Mouse (Mus musculus) thymus, postnatal 0 days (tissue): ENCODE data around the gene Dusp22. TPM values are rescaled to one million over a fixed set of nuclear protein-coding genes. Genes with fewer than 3 reads are reported as not detected.
A peak's percentile ranks its signal among the peaks of the same experiment; 100 is the strongest.

Experiments
- DNase-seq: peaks from one replicate; pipeline ENCODE4 v3.0.0-alpha.2; 2015; ENCODE audit warnings: low spot score
- polyA plus RNA-seq: library from polyadenylated mRNA; unstranded; fragments of >200 nt; fragmentation: Nextera tagmentation; extraction: Ambion mirVana; gene quantifications from 2 replicates; pipeline ENCODE4 v1.2.1, GENCODE M21; 2015

The Dusp22 gene
- polyA plus RNA-seq, 1 experiment from 2014 or later = 21.2 TPM

DNA sequence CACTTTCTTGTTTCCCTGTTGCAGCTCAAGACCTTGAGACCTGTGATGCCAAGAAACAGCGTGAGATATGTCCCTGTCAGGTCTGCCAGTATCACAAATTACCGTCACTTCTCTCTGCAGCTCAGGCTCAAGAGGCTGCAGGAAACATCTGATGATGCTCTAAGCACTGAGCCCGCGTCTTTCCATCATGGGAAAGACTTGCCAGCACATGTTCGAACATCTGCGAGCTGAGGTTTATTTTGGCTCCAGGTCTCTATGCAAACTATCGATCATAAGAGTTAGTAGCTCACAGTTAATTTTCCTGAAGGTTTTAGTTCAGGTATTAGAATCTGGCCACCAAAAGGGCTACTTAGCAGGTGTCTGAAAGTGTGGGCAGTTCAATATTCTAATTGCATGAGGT, 55.3 kb downstream of the Dusp22 start:
- DNase-seq = no peak

GRCm38 (mm10) chr13:30715573-30715972, 55.8 kb downstream of the Dusp22 start:
- no peak for DNase-seq

GRCm38 (mm10) chr13:30716611-30717010, 56.8 kb downstream of the Dusp22 start:
- no peak for DNase-seq

DNA sequence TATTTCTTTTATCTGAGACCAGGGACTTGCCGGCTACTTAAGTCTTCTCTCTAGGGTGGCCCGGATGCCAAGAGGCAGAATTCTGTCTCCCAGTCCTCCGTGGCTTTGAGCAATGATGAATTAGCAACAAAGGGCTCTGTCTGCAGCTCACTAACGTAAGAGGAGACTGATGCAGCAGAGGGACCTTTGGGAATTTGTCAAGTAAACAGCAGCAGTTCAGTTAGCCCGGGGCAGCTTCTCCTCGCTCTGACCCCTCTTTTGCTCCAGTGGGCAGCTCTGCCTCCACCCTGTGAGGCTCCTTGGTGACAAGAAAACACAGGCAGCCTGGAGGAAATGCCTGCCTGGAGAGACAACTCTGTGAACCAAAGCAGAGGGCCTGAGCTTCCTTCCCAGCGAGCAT, 62.8 kb downstream of the Dusp22 start:
- no peak for DNase-seq

GRCm38 (mm10) chr13:30723258-30723657, 63.5 kb downstream of the Dusp22 start:
- DNase-seq = no peak

DNA sequence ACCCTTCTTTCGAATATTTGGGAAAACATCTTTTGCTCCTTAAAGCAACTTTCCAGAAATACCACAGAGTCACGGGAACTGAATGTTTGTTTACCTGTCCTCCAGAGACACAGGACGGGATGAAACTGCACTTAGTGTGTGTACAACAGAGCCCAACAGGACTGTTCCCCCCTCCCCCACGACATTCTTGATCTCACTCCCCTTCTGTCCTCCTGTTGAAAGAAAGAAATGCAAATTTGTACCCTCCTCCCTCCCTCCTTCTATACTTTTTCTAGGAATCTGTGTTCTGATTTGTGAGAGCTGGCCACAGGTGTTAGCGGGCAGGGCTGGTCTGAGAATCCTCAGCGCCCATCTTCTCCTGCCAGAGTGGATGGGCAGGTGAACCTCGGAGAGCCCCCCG, 64.1 kb downstream of the Dusp22 start:
- no peak for DNase-seq

GRCm38 (mm10) chr13:30724691-30725271, 65.0 kb downstream of the Dusp22 start:
- DNase-seq = no peak

DNA sequence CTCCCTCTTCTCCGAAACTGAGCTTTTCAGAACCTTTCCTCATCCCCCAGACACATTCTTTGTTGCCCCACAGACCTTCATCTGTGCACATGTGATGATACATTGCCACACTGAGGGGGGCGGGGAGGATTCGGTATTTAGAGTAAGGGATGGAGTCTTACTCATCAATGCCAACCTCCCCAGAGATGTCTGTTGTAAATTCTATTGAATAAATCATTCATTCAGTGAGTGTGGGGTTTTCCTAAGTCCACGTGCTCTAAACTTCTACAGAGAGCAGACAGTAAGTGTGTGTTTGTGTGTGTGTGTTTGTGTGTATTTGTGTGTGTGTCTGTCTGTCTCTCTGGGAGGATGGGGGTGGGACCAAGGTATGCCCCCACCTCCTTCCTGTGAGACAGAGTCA, 67.1 kb downstream of the Dusp22 start:
- DNase-seq = no peak

DNA sequence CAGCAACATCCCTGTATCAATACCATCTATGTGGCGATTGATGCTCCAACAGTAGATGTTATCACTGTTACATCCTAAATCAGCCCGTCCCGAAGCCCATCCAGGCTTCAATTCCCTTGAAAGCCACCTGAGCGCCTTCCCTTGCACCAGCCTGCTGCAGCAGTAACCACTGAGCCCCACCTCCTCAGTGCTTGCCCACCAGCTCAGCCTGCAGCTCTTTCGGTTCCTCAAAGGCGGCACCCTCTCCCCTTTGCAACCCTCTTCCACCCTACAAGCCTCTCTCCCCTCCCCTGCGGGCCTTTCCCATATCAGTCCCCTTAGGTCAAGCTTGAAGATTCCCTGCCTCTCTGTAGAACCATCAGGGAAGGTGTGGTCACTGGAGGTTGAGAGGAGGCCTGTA, 68.4 kb downstream of the Dusp22 start:
- DNase-seq = no peak

- no peak for DNase-seq
These were observed 69.4 kb downstream of the Dusp22 start for GRCm38 (mm10) chr13:30729245-30729644.

GRCm38 (mm10) chr13:30730104-30730793, 70.5 kb downstream of the Dusp22 start:
- no peak for DNase-seq

- peak; percentile 32 for DNase-seq
These were observed 73.1 kb downstream of the Dusp22 start for GRCm38 (mm10) chr13:30732709-30733445.

GRCm38 (mm10) chr13:30736721-30737120, 76.9 kb downstream of the Dusp22 start:
- no peak for DNase-seq

DNA sequence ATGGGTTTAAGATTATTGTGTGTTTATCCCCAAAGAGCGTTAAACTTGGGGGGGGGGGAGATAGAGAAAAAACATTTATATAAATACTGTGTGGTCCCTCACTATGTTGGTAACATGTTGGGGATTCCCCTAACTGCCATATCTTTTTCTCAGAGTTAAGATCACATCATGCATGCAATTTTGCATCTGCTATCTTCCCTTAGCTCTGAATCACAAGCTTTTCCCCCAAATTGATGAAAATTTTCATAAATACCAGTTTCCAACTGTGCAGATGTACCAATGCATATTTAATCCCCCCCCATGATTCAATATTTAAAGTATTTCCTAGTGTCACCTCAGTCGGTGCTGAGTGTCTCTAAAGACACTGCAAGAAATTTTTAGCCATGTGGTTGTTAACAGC, 77.5 kb downstream of the Dusp22 start:
- DNase-seq = no peak

DNA sequence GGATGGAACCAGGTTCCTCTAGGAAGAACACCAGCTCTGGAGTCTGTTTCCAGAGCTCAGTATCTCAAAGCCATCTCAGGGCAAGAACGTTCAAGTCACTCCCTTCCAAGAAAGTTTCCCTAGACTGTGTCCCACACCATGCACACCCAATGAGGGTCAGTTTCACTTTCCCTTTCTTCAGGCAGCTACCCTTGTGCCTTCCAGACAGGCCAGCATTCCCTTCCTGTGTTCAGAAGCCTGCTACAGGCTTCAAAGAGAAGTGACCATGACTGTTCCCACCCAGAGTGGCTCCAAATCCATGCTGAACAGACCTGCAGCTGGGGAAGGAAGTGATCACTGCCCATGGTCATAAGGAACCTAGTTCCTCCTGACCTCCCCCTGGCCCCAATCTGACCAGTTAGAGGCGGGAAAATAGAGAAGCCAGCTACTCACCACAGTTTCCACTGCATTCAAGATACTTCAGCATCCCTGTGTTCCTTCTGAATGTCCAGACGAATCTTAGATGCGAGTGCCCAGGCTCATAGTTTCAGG, 78.6 kb downstream of the Dusp22 start:
- no peak for DNase-seq

GRCm38 (mm10) chr13:30741172-30741571, 81.4 kb downstream of the Dusp22 start:
- DNase-seq = no peak

DNA sequence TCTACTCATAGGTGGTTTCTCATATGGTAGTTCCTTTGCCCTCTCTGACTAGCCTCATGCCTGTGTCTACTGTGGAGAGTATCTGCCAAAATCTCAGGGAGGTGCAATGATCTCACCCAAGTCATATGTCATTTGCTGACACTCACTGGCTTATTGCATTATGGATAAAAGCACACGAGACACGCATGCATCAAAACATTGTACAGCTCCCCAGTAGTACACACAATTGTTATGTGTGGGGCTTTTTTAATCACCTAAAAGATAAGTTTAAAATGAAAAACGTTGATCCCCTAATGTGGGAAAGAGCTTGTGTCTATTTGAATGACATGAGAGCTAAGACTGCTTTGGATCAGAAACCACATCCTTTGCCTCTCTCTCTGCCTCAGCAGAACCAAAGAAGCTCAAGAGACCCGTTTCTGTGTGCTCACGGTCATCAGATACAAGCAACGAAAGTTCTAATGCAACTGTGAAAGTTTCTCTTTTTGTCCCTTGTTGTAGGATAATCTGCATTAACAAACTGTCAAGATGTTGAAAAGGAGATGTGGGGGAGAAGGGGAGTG, 82.7 kb downstream of the Dusp22 start:
- DNase-seq = peak; percentile 49

DNA sequence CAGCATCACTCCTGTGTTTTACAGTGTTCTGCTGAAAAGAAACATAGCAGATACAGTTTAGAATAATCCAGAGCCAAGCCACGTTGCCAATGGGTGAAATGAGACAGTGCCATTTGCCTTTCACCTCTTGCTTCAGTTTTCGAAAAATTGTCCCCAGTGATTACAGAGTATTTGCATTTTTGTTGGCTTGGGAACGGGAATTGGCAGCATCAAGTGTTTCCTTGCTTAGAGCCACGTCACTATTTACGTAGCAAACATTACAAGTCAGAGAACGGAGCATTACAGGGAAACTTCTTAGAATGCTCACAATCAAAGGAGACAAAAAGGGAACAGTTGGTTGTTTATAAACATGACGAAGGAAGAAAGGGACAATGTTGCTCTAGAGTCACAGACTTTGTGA, 85.3 kb downstream of the Dusp22 start:
- DNase-seq = no peak

DNA sequence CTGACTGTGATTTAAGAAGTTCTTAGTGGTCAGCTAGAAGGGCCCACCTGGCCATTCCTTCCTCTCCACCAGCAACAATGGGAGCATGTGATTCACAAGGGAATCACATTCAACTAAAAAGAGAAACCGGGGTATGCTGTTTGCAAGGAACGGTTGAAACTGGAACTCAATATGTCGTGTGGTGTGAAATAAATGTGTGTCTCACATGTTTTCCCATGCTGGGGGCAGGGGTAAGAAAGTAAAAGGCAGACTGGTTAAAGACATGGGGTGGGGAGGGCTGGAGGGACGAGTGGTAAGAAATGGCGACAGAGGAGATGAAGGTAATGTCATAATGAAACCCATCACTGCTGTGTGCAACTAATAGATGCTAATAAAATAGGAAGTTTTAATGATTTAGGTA, 87.3 kb downstream of the Dusp22 start:
- DNase-seq = no peak

- DNase-seq = peak; percentile 34
These were observed 87.7 kb downstream of the Dusp22 start for GRCm38 (mm10) chr13:30747504-30747903.

- peak; percentile 11 for DNase-seq
These were observed 88.5 kb downstream of the Dusp22 start for GRCm38 (mm10) chr13:30748321-30748720.

DNA sequence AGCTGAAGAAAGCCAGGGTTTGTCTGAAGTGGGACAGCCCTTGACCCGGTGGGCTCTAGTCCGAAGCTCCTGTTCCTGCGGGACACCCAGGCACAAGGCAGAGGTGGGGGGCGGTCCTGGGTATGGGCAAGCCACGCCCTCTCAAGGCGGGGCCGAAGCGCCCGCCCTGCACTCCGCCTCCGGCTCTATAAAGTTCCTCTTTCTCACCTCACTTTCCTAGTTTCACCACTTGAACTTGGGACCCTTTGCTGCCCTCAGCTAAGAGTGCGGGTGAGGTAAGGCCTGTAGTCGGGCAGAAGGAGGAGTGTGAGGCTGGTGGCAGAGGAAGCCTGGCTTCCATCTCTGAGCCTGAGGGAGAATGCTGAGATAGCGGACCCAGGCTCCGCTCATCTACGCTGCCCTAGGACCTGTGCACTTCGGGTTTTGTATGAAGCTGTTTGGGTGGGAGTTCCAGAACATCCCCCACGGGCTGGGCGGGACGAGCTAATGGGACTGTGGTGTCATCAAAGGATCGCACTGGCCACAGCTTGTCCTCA, 89.3 kb downstream of the Dusp22 start, which contains the start of gene Irf4:
Gene Irf4 (plus strand): TSS at position 206 of the 536 bp plus-strand sequence.
- peak; percentile 73 for DNase-seq
